Mouse (Mus musculus) lung, adult 2 months (tissue): Measurements from ENCODE around the gene Odf4.

Source experiments
- CTCF ChIP-seq: fragments of 200-500 bp; IDR thresholded peaks from 2 replicates; pipeline ENCODE4 v1.5.1; 2011; ENCODE audit warnings: mild to moderate bottlenecking, low read length, control low read depth; ENCODE audit not compliant: insufficient read depth
- POLR2A ChIP-seq: fragments of 200-500 bp; IDR thresholded peaks from 2 replicates; pipeline ENCODE4 v1.6.1; 2011; ENCODE audit warnings: low read depth, mild to moderate bottlenecking, control low read depth, low read length, borderline replicate concordance; ENCODE audit errors: extremely low read depth

GRCm38 (mm10) chr11:68947542-68947993, 20.7 kb upstream of the Odf4 start:
- TF ChIP-seq CTCF: no peak
- no peak for TF ChIP-seq POLR2A
